Mouse (Mus musculus) MEL (cell line): ENCODE measurements around the gene Maff. TPM values are rescaled to one million over a fixed set of nuclear protein-coding genes. Genes with fewer than 3 reads are reported as not detected.

Experiments used
- DNase-seq: peaks from one replicate; pipeline ENCODE4 v3.0.0; 2011; ENCODE audit warnings: low read depth, low spot score
- H3K27ac ChIP-seq: 2 replicates; pipeline ENCODE4 v1.5.1; 2012; ENCODE audit warnings: low read depth, mild to moderate bottlenecking, control low read depth, low read length, moderate library complexity; ENCODE audit not compliant: control insufficient read depth
- H3K27me3 ChIP-seq, 2 experiments: fragments of 150-350 bp in 1 of 2; sonication (generic) in 1 of 2; 2 replicates each; pipeline ENCODE4 v1.6.1; 2012; ENCODE audit warnings: low read length in 2 of 2, mild to moderate bottlenecking in 2 of 2, improper control_type of control experiment in 1 of 2, moderate library complexity in 1 of 2; ENCODE audit not compliant: insufficient read depth in 2 of 2, control insufficient read depth in 1 of 2
- H3K36me3 ChIP-seq, 2 experiments: 2 replicates each; pipeline ENCODE4 v1.6.1; 2012 to 2014; ENCODE audit warnings: low read length in 2 of 2, improper control_type of control experiment in 1 of 2, inconsistent platforms in 1 of 2, mild to moderate bottlenecking in 1 of 2; ENCODE audit not compliant: insufficient read depth in 2 of 2, control insufficient read depth in 1 of 2
- H3K4me1 ChIP-seq, 2 experiments: fragments of 150-350 bp in 1 of 2; sonication (generic) in 1 of 2; 2 replicates each; pipeline ENCODE4 v1.6.1; 2012; ENCODE audit warnings: low read length in 2 of 2, improper control_type of control experiment in 1 of 2, mild to moderate bottlenecking in 1 of 2; ENCODE audit not compliant: insufficient read depth in 2 of 2, control insufficient read depth in 1 of 2
- H3K4me3 ChIP-seq, 2 experiments: fragments of 150-350 bp in 1 of 2; sonication (generic) in 1 of 2; 2 replicates each; pipeline ENCODE4 v1.5.1; 2012; ENCODE audit warnings: low read depth in 2 of 2, low read length in 2 of 2, mild to moderate bottlenecking in 2 of 2, moderate library complexity in 2 of 2, control low read depth in 1 of 2, improper control_type of control experiment in 1 of 2; ENCODE audit not compliant: control insufficient read depth in 1 of 2, insufficient read depth in 1 of 2
- H3K79me2 ChIP-seq: 2 replicates; pipeline ENCODE4 v1.6.1; 2012; ENCODE audit warnings: mild to moderate bottlenecking, low read length, moderate library complexity; ENCODE audit not compliant: control insufficient read depth, poor library complexity, insufficient read depth
- H3K9ac ChIP-seq: 2 replicates; pipeline ENCODE4 v1.6.1; 2012; ENCODE audit warnings: low read depth, mild to moderate bottlenecking, control low read depth, low read length, moderate library complexity; ENCODE audit not compliant: control insufficient read depth, poor library complexity, severe bottlenecking
- H3K9me3 ChIP-seq: fragments of 150-350 bp; sonication (generic); replicated peaks from 2 replicates; pipeline ENCODE4 v1.6.1; 2012; ENCODE audit warnings: mild to moderate bottlenecking, low read length, improper control_type of control experiment, moderate library complexity; ENCODE audit not compliant: insufficient read depth
- BHLHE40 ChIP-seq: IDR thresholded peaks from 2 replicates; pipeline ENCODE4 v1.6.1; 2012; ENCODE audit warnings: low read depth, mild to moderate bottlenecking, inconsistent platforms, low read length, improper control_type of control experiment, borderline replicate concordance
- CHD1 ChIP-seq: IDR thresholded peaks from 2 replicates; pipeline ENCODE4 v1.6.1; 2012; ENCODE audit warnings: low read depth, mild to moderate bottlenecking, inconsistent platforms, low read length, improper control_type of control experiment
- CTCF ChIP-seq, 3 experiments: IDR thresholded peaks in 2 of 3; conservative IDR thresholded peaks in 1 of 3; 2 replicates each; pipeline ENCODE4 v1.5.1; 2011 to 2012; ENCODE audit warnings: low read length in 3 of 3, low read depth in 2 of 3, mild to moderate bottlenecking in 2 of 3, improper control_type of control experiment in 1 of 3, inconsistent platforms in 1 of 3, mixed read lengths in 1 of 3, moderate library complexity in 1 of 3; ENCODE audit not compliant: control insufficient read depth in 1 of 3, insufficient read depth in 1 of 3, poor library complexity in 1 of 3, severe bottlenecking in 1 of 3
- ELF1 ChIP-seq: IDR thresholded peaks from 2 replicates; pipeline ENCODE4 v1.6.1; 2014; ENCODE audit warnings: low read depth, mild to moderate bottlenecking, inconsistent platforms, low read length, improper control_type of control experiment, moderate library complexity
- ETS1 ChIP-seq: IDR thresholded peaks from 2 replicates; pipeline ENCODE4 v1.6.1; 2012; ENCODE audit warnings: low read depth, mild to moderate bottlenecking, inconsistent platforms, low read length, improper control_type of control experiment, moderate library complexity
- GABPA ChIP-seq: IDR thresholded peaks from 2 replicates; pipeline ENCODE4 v1.6.1; 2012; ENCODE audit warnings: low read depth, mild to moderate bottlenecking, inconsistent platforms, low read length, improper control_type of control experiment, moderate library complexity
- KAT2A ChIP-seq: conservative IDR thresholded peaks from 2 replicates; pipeline ENCODE4 v1.6.1; 2012; ENCODE audit warnings: low read depth, low read length, improper control_type of control experiment, inconsistent platforms
- MAFK ChIP-seq: IDR thresholded peaks from 2 replicates; pipeline ENCODE4 v1.6.1; 2011; ENCODE audit warnings: low read depth, mild to moderate bottlenecking, low read length, improper control_type of control experiment, borderline replicate concordance
- MAX ChIP-seq: IDR thresholded peaks from 2 replicates; pipeline ENCODE4 v1.6.1; 2011; ENCODE audit warnings: low read length, improper control_type of control experiment
- MEF2A ChIP-seq: IDR thresholded peaks from 2 replicates; pipeline ENCODE4 v1.6.1; 2014; ENCODE audit warnings: low read depth, mild to moderate bottlenecking, inconsistent platforms, low read length, improper control_type of control experiment; ENCODE audit not compliant: poor library complexity, insufficient replicate concordance, severe bottlenecking; ENCODE audit errors: extremely low read depth
- MYB ChIP-seq: IDR thresholded peaks from 2 replicates; pipeline ENCODE4 v1.6.1; 2011; ENCODE audit warnings: mild to moderate bottlenecking, low read depth, low read length, improper control_type of control experiment
- MYC ChIP-seq: IDR thresholded peaks from 2 replicates; pipeline ENCODE4 v1.6.1; 2011; ENCODE audit warnings: low read depth, mild to moderate bottlenecking, low read length, improper control_type of control experiment, moderate library complexity
- NELFE ChIP-seq: IDR thresholded peaks from 2 replicates; pipeline ENCODE4 v1.6.1; 2011; ENCODE audit warnings: low read depth, low read length, improper control_type of control experiment
- NRF1 ChIP-seq: IDR thresholded peaks from 2 replicates; pipeline ENCODE4 v1.6.1; 2014; ENCODE audit warnings: low read depth, mild to moderate bottlenecking, inconsistent platforms, low read length, improper control_type of control experiment, moderate library complexity; ENCODE audit not compliant: poor library complexity, insufficient read depth, severe bottlenecking
- POLR2A ChIP-seq, 2 experiments: IDR thresholded peaks; 2 replicates each; pipeline ENCODE4 v1.6.1; 2011 to 2012; ENCODE audit warnings: low read length in 2 of 2, mild to moderate bottlenecking in 2 of 2, control low read depth in 1 of 2, improper control_type of control experiment in 1 of 2, low read depth in 1 of 2, moderate library complexity in 1 of 2; ENCODE audit not compliant: control insufficient read depth in 1 of 2, insufficient read depth in 1 of 2, poor library complexity in 1 of 2
- POLR2AphosphoS2 ChIP-seq: IDR thresholded peaks from 2 replicates; pipeline ENCODE4 v1.6.1; 2011; ENCODE audit warnings: low read length, improper control_type of control experiment
- SMC3 ChIP-seq: IDR thresholded peaks from 2 replicates; pipeline ENCODE4 v1.6.1; 2011; ENCODE audit warnings: low read depth, low read length, improper control_type of control experiment
- TBP ChIP-seq: IDR thresholded peaks from 2 replicates; pipeline ENCODE4 v1.8.0; 2011; ENCODE audit warnings: low read depth, low read length, improper control_type of control experiment
- UBTF ChIP-seq: IDR thresholded peaks from 2 replicates; pipeline ENCODE4 v1.6.1; 2012; ENCODE audit warnings: low read depth, mild to moderate bottlenecking, inconsistent platforms, low read length, improper control_type of control experiment, moderate library complexity, borderline replicate concordance; ENCODE audit not compliant: insufficient read depth
- ZKSCAN1 ChIP-seq: IDR thresholded peaks from 2 replicates; pipeline ENCODE4 v1.6.1; 2012; ENCODE audit warnings: low read depth, mild to moderate bottlenecking, inconsistent platforms, low read length, improper control_type of control experiment, moderate library complexity
- ZMIZ1 ChIP-seq: IDR thresholded peaks from 2 replicates; pipeline ENCODE4 v1.6.1; 2012; ENCODE audit warnings: low read depth, mild to moderate bottlenecking, inconsistent platforms, low read length, improper control_type of control experiment, moderate library complexity
- ZNF384 ChIP-seq: IDR thresholded peaks from 2 replicates; pipeline ENCODE4 v1.6.1; 2012; ENCODE audit warnings: low read depth, mild to moderate bottlenecking, inconsistent platforms, low read length, improper control_type of control experiment
- polyA plus RNA-seq, 2 experiments: library from polyadenylated mRNA; stranded (reverse) in 1 of 2; unstranded in 1 of 2; fragments of >175 nt in 1 of 2; fragments of >200 nt in 1 of 2; gene quantifications; 2 replicates each; pipeline versions ENCODE4 v1.2.1 to v1.2.4; 2012; ENCODE audit warnings: low replicate concordance in 2 of 2, low read depth in 1 of 2; ENCODE audit not compliant: insufficient read length in 2 of 2, insufficient read depth in 1 of 2, missing spikeins in 1 of 2
- total RNA-seq: library from RNA; depleted of rRNA; stranded (reverse); fragments of 300-350 nt; gene quantifications from 2 replicates; pipeline ENCODE4 v1.2.3, GENCODE M21; 2012

Gene Maff
- total and polyA plus RNA-seq, 3 experiments, result 3.3 to 5.8 TPM; not detected in 1

- H3K36me3 ChIP-seq, result no peaks in the 10 kb centered on the region
These were observed 17.7 kb downstream of the Maff start for GRCm38 (mm10) chr15:79364120-79364519.

GRCm38 (mm10) chr15:79365068-79365467 is 18.6 kb downstream of the Maff start:
- Histone ChIP-seq H3K36me3 (no peaks in the 10 kb centered on the region), H3K27me3 (no peaks in the 10 kb centered on the region)

More at GRCm38 (mm10) chr15:79364120-79364519, 17.7 kb downstream of the Maff start:
- Histone ChIP-seq H3K9ac (no peak overlapping the region), H3K4me3 (no peak overlapping the region), H3K79me2 (no peaks in the 10 kb centered on the region), H3K27ac (no peak overlapping the region), H3K9me3 (no peaks in the 10 kb centered on the region), H3K4me1 (no peaks in the 10 kb centered on the region), H3K27me3 (no peaks in the 10 kb centered on the region)
- TF ChIP-seq MYB, result no peak
- no peak for TF ChIP-seq MAFK
- TF ChIP-seq TBP, result no peak
- no peak for TF ChIP-seq BHLHE40
- no peak for TF ChIP-seq ZNF384
- no peak for TF ChIP-seq NRF1
- no peak for TF ChIP-seq MEF2A
- no peak for TF ChIP-seq UBTF
- no peak for TF ChIP-seq KAT2A
- TF ChIP-seq POLR2AphosphoS2, result no peak
- TF ChIP-seq MAX, result no peak
- TF ChIP-seq ETS1, result no peak
- TF ChIP-seq ZKSCAN1, result no peak
- no peak for TF ChIP-seq CHD1
- TF ChIP-seq SMC3, result no peak
- no peak for DNase-seq

More at GRCm38 (mm10) chr15:79365068-79365467, 18.6 kb downstream of the Maff start:
- Histone ChIP-seq H3K9me3 (no peaks in the 10 kb centered on the region), H3K4me3 (no peak overlapping the region), H3K27ac (no peak overlapping the region), H3K4me1 (no peaks in the 10 kb centered on the region), H3K79me2 (no peaks in the 10 kb centered on the region), H3K9ac (no peak overlapping the region)
- TF ChIP-seq ZNF384 (no peak), GABPA (no peak), CTCF (IDR thresholded peaks at IDR 0.05 in 2 of 3, conservative IDR thresholded peaks at IDR 0.05 in 1 of 3; ENCODE audit: control insufficient read depth in 1 of 3, insufficient read depth in 1 of 3, low read depth in 2 of 3, low read length in 3 of 3, poor library complexity in 1 of 3, severe bottlenecking in 1 of 3) (no peak), ELF1 (no peak), POLR2A (IDR thresholded peaks at IDR 0.05; ENCODE audit: control insufficient read depth in 1 of 2, insufficient read depth in 1 of 2, low read depth in 1 of 2, low read length in 2 of 2, poor library complexity in 1 of 2) (no peak), ZKSCAN1 (no peak), MYC (no peak), MAFK (no peak), NELFE (no peak), ZMIZ1 (no peak), UBTF (no peak)
- no peak for DNase-seq
